13 mouse cellular contexts compared by ENCODE assay signal in the genomic region with DNA sequence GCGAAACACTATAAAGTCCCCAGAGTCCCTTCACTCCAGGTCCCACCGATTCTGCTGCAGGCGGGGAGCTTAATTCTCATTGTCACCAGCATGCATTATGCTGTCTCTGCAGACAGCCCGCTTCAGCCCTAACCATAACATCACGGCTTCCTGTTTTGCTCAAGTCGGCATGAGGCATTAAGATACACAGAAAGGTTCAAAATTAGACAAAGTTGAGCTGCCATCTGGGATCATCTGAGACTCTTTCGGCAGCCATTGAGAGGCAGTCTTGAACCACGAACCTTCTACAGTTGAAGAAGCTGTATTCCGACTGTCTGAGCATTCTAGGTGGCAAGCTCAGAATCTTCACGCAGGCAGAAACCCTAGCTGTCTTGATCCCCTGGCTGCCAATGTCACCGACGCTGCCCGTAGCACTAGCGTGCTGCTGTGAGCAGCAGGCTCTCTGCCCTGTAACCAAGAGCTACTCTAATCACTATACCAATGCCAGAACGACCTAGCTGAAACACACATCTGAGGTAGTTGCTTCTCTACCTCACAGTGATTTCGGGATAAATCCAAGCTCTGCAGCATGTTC. TPM values are rescaled to one million over a fixed set of nuclear protein-coding genes. Genes with fewer than 3 reads are reported as not detected.
A peak's percentile ranks its signal among the peaks of the same experiment; 100 is the strongest.
DNase-seq lines count a peak whose midpoint lies in the region; ATAC-seq and TF ChIP-seq lines count a peak whose summit lies in the region.
"Had no signal": no experiment of that assay in that cellular context is flagged by ENCODE, and none has a peak within 500 bp of the region (broad histone marks: within the 10 kb centered on the region; RNA-seq: fewer than 3 reads in every experiment).

No protein-coding gene starts in this region.

- no peak overlapping the region for H3K27ac ChIP-seq in forebrain, embryonic 14.5 days (ENCODE audit: low read depth, low read length)
- H3K27ac ChIP-seq in forebrain, embryonic 12.5 days, result no peak overlapping the region
- no peak overlapping the region for H3K27ac ChIP-seq in lung, embryonic 14.5 days (ENCODE audit: low read depth)

- TF ChIP-seq CTCF in lung, embryonic 14.5 days (IDR thresholded peaks at IDR 0.05; ENCODE audit: low read depth), result no peak

- H3K9me3 ChIP-seq in forebrain, embryonic 14.5 days (replicated peaks; ENCODE audit: control insufficient read depth, low read length), result no peaks in the 10 kb centered on the region
- H3K9me3 ChIP-seq in forebrain, embryonic 12.5 days, result 0 out of 2 replicates have a peak, but pooled peaks cover 3% of the 10 kb centered on the region
- no peaks in the 10 kb centered on the region for H3K9me3 ChIP-seq in lung, embryonic 14.5 days (ENCODE audit: low read depth, low read length)
- H3K9me3 ChIP-seq: heart, embryonic 12.5 days had no signal

- no peak overlapping the region for H3K4me2 ChIP-seq in forebrain, embryonic 14.5 days (ENCODE audit: low read length)
- H3K4me2 ChIP-seq in forebrain, embryonic 12.5 days, result no peak overlapping the region
- H3K4me2 ChIP-seq in lung, embryonic 14.5 days, result no peak overlapping the region
- H3K4me2 ChIP-seq: heart, embryonic 12.5 days had no signal

- 73% methylated on average over 16 of the region's 16 CpGs for WGBS in forebrain, embryonic 14.5 days
- WGBS in forebrain, embryonic 12.5 days, result 72% methylated on average over 16 of the region's 16 CpGs
- 58% methylated on average over 16 of the region's 16 CpGs for WGBS in lung, embryonic 14.5 days

- H3K9ac ChIP-seq in forebrain, embryonic 14.5 days (ENCODE audit: low read length), result no peak overlapping the region
- no peak overlapping the region for H3K9ac ChIP-seq in forebrain, embryonic 12.5 days
- H3K9ac ChIP-seq in lung, embryonic 14.5 days, result no peak overlapping the region
- H3K9ac ChIP-seq: heart, embryonic 12.5 days had no signal

- no peaks in the 10 kb centered on the region for H3K27me3 ChIP-seq in forebrain, embryonic 14.5 days (replicated peaks; ENCODE audit: control insufficient read depth, insufficient read depth, low read length)
- no peaks in the 10 kb centered on the region for H3K27me3 ChIP-seq in forebrain, embryonic 12.5 days
- no peaks in the 10 kb centered on the region for H3K27me3 ChIP-seq in lung, embryonic 14.5 days (ENCODE audit: insufficient read depth, low read length)

- H3K4me3 ChIP-seq in forebrain, embryonic 14.5 days (ENCODE audit: low read depth, low read length), result no peak overlapping the region
- no peak overlapping the region for H3K4me3 ChIP-seq in forebrain, embryonic 12.5 days (replicated peaks)
- H3K4me3 ChIP-seq in lung, embryonic 14.5 days (ENCODE audit: low read depth, low read length), result no peak overlapping the region
- H3K4me3 ChIP-seq: heart, embryonic 12.5 days; myocyte had no signal

- DNase-seq in forebrain, embryonic 14.5 days (ENCODE audit: low spot score), result peak; percentile 29
- peak; percentile 45 for DNase-seq in lung, embryonic 14.5 days
- no peak for DNase-seq in lung, postnatal 25 days (ENCODE audit: low spot score)
- DNase-seq in MN1 (ENCODE audit: low spot score), result no peak
- DNase-seq in layer of hippocampus, adult 9-11 months, result no peak
- DNase-seq: adrenal gland, adult 8-10 months; gastrocnemius, postnatal 14 days; kidney, adult 18-20 months had no signal

- no peaks in the 10 kb centered on the region for H3K36me3 ChIP-seq in forebrain, embryonic 14.5 days (ENCODE audit: control insufficient read depth, insufficient read depth, low read length)
- H3K36me3 ChIP-seq in forebrain, embryonic 12.5 days (replicated peaks), result no peaks in the 10 kb centered on the region
- H3K36me3 ChIP-seq in lung, embryonic 14.5 days (ENCODE audit: insufficient read depth), result no peaks in the 10 kb centered on the region
- H3K36me3 ChIP-seq: heart, embryonic 12.5 days had no signal

- ATAC-seq in forebrain, embryonic 14.5 days, result no peak
- ATAC-seq in forebrain, embryonic 12.5 days (ENCODE audit: low FRiP score), result no peak
- no peak for ATAC-seq in lung, embryonic 14.5 days (ENCODE audit: insufficient read depth)
- peak; percentile 89 for ATAC-seq in activated CD4-positive, CD25-positive, alpha-beta regulatory T cell, adult 4 months
- peak; percentile 71 for ATAC-seq in megakaryocyte progenitor cell, adult 5-6 weeks (replicated peaks; ENCODE audit: poor library complexity)

- no peaks in the 10 kb centered on the region for H3K4me1 ChIP-seq in forebrain, embryonic 14.5 days (ENCODE audit: control insufficient read depth, insufficient read depth, low read length)
- peaks cover 7% of the 10 kb centered on the region for H3K4me1 ChIP-seq in forebrain, embryonic 12.5 days
- H3K4me1 ChIP-seq in lung, embryonic 14.5 days (ENCODE audit: insufficient read depth), result no peaks in the 10 kb centered on the region
- H3K4me1 ChIP-seq: heart, embryonic 12.5 days had no signal

RNA-seq across cellular contexts. Expression of gene St6galnac5, which starts 12.2 kb away (rescaled TPM):
- polyA plus RNA-seq in forebrain, embryonic 14.5 days (2014; fragmentation: Nextera tagmentation; extraction: Ambion mirVana), result 8.4 and 16.7 TPM in 2 replicates
- 2.8 and 3.4 TPM in 2 replicates for polyA plus RNA-seq in forebrain, embryonic 12.5 days (2016; fragmentation: Nextera tagmentation; extraction: Ambion mirVana)
- polyA plus RNA-seq in lung, embryonic 14.5 days (2014; fragmentation: Nextera tagmentation; extraction: Ambion mirVana), result 0.51 and 0.54 TPM in 2 replicates
- polyA plus RNA-seq in activated CD4-positive, CD25-positive, alpha-beta regulatory T cell, adult 4 months (2017; shearing (Covaris generic)), result under 1 TPM in 1 of 2 experiments, not detected in 1; 0.40 TPM
- total RNA-seq in megakaryocyte progenitor cell, adult 5-6 weeks (2015), result not detected in 2 replicates
- total RNA-seq in megakaryocyte progenitor cell, adult 5-6 weeks (2017), result 0.08 TPM in 1 of 2 replicates, not detected in the other
- polyA plus RNA-seq: myocyte had no signal

Comparison
In these comparisons a context has a peak if more than half of its experiments do, and no peak if none do; other contexts are left out.
1. DNase-seq: peak in forebrain, embryonic 14.5 days (single experiment) and lung, embryonic 14.5 days (single experiment); none in lung, postnatal 25 days (single experiment), MN1 (single experiment) and layer of hippocampus, adult 9-11 months (single experiment).
2. ATAC-seq: peak in activated CD4-positive, CD25-positive, alpha-beta regulatory T cell, adult 4 months (single experiment) and megakaryocyte progenitor cell, adult 5-6 weeks (single experiment); none in forebrain, embryonic 14.5 days (single experiment), forebrain, embryonic 12.5 days (single experiment) and lung, embryonic 14.5 days (single experiment).